Mouse (Mus musculus) adrenal gland, postnatal 25 days (tissue): ENCODE data around the gene Nfatc2. TPM values are rescaled to one million over a fixed set of nuclear protein-coding genes. Genes with fewer than 3 reads are reported as not detected.

Experiments
- DNase-seq: peaks from one replicate; pipeline ENCODE4 v3.0.0; 2021; ENCODE audit warnings: mixed read lengths
- total RNA-seq: library from RNA; stranded (reverse); gene quantifications from 2 replicates; pipeline ENCODE4 v1.2.3, GENCODE M21; 2021

Nfatc2 gene
- total RNA-seq, 1 experiment from 2014 or later, result 4.1 TPM

GRCm38 (mm10) chr2:168579109-168579508, 22.3 kb downstream of the Nfatc2 start:
- DNase-seq, result no peak

DNA sequence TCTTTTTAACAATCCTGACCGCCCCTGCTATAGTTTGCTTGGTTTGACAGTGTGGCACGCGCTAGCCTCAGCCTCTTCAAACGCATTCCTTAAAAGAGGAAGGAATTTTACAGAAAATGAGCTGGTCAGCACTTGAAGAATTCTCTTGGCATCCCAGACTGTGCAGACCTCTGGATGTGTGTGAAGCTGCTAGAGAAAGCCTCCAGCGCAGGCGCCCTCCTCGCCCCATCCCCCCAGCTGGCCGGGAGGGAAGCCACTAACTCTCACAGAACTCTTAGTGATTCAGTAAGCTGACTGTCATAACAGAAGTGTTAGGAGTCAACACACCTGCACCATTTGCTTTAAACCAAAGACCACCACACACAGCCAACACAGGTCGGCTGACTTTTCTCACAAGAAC, 23.3 kb downstream of the Nfatc2 start:
- DNase-seq, result no peak

GRCm38 (mm10) chr2:168577381-168577780, 24.1 kb downstream of the Nfatc2 start:
- no peak for DNase-seq

GRCm38 (mm10) chr2:168575834-168576233, 25.6 kb downstream of the Nfatc2 start:
- DNase-seq, result no peak

DNA sequence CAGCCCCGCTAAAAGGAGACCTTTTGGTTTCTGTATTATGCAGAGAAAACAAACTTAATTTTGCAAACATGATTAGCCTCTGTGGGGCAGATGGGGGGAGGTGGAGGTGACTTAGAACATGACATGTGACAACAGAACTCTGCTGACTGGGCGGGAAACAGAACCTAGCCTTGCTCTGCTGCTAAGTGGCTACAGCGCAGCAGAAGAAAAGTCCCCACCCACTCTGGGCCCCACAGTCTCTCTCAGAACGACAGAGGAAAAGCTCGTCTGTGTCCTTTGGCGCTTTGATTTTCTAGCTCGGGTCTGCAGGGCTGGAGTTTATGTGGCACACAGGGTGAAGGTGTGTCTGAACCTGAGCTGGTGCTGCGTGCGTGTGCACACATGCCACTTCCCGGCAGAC, 26.5 kb downstream of the Nfatc2 start:
- no peak for DNase-seq

DNA sequence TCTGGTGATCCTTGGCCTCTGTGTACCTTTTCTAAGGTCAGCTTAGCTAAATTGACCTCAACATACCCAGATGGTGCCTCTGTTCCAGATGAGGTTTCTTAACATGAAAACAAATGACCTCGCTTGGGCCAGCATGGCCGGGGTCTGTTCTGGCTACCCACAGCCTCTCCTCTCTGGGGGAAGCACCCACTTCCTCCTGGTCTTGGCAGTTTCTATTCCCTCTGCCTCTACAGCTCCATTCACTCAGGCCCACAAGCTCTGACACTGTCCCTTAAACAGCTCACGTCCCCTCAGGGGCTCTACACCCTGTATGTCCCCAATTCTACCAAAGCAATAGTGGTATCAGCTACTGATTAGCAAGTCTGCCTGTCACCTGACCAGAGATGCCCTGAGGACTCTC, 27.6 kb downstream of the Nfatc2 start:
- no peak for DNase-seq

DNA sequence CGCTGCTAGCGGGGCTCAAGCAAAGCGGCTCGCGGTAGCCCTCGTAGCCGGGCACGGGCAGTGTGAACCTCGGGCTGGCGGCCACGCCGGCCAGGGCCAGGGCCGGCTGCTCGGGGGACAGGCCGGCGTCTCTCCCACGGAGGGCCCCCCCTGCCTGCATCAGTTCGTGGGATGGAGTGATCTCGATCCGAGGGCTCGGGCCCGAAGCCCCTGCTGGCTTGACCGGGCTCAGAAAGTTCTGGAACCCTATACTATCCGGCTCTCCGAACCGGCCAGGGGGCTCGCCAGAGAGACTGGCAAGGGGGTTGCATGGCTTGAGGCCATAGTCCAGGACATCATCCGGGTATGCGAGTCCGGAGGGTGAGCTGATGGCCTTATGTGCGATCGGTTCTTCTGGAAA, 30.2 kb downstream of the Nfatc2 start:
- DNase-seq, result no peak

DNA sequence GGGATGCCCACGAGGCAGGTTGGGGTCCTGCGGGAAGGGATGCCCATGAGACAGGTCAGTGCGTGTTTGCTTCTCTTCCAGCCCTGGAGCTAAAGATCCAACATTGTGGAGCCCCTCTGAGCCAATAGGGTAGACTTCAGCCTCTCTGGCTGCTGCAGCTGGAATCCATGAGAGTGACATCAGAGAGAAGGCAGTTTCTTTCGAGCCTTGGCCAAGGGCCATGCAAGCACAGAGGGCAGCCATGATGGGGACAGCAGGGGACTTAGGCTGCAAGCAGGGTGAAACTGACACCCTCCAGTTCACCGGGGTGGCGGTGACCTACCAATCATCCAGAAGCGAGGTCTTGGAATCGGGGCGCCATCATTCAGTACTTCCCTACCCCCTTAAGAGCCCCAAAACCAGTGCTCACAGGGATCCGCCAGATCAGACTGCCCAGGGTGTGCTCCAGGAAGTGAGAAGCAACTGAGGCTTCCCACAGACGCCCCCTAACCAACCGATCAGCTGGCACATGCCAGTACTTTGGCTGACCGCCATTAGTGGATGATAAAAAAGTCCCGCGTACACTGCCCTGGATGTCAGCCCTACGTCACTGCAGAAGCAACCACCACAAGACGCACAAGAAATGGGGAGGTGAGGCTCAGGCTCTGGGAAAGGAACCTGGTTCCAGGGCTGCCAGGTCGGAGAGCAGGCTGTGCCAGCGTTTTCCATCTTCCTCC, 35.8 kb downstream of the Nfatc2 start:
- no peak for DNase-seq

GRCm38 (mm10) chr2:168563184-168563583, 38.3 kb downstream of the Nfatc2 start:
- no peak for DNase-seq

GRCm38 (mm10) chr2:168557035-168557434, 44.4 kb downstream of the Nfatc2 start:
- DNase-seq, result no peak

DNA sequence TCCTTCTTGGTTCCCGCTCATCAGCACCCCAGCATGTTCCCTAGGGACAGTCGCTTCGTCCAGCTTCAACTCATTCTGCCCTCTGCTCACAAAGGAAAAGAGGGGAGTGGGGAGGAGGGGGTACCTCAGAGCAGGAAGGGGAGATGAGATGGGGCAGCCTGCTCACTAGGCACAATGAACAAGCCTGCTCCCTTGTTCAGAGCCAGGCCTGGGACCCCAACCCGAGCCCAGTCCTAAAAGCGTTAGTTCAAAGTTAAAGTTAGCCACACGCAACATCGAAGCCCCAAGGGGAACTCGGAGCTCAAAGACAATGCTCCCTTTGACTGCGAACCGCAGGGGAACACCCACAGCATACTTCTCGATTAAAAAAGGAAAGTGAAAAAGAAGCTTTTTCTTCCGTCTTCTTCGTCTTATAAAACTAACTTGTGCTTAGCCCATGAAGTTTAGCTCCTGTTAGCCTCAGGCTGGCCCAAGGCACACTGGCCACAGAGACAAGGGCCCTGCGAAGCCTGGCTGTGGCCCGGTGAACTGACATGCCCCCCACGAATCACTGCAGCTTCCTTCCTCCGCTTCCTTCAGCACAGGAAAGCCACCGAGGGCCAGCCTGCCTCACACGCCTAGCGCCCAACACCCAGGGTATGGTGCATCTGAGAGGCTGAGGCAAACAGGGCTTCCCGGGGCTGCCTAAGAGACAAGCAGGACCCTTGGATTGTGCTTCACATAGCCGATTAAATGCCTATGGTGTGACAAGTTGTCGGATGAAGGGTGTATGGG, 45.4 kb downstream of the Nfatc2 start:
- DNase-seq, result no peak

GRCm38 (mm10) chr2:168553541-168553961, 47.9 kb downstream of the Nfatc2 start:
- DNase-seq, result peak; percentile 33

GRCm38 (mm10) chr2:168552405-168552804, 49.1 kb downstream of the Nfatc2 start:
- DNase-seq, result no peak

DNA sequence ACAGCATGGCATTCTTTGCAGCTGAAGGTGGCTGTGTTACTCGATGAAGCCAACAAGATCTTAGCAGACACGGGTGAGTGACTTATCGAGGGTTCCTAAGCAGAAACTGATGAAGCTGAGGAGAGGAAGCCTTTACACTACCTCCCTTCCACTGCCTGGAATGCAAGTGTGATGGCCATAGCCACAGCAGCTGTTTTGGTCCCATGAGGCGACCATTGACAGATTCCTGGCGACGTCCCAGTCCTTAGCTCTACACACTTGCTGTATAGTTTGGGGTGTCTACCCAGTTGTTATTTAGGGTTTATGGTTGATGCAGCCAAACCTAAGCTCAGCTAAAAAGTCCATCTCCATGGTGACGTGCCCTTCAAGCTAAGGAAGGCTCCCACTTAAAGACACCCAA, 50.2 kb downstream of the Nfatc2 start:
- no peak for DNase-seq

GRCm38 (mm10) chr2:168549326-168549725, 52.1 kb downstream of the Nfatc2 start:
- DNase-seq, result peak; percentile 17

DNA sequence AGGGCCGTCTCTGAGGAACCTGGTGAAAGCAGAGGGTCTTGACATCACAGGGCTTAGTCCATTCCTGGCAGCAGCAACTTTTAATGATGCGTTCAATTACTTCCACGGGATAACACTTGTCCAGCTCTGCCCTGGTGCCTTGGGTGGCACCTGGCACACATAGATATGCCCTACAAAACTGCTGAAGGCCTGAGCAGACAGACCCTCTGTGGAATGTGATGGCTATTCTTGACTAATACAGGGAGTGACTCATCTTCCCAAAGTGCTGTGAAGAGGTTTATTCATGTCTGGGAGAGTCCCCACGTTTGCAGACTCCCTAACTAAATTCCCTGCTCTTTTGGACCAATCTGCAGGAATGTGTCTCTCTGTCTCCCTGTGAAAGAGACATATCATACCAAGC, 53.4 kb downstream of the Nfatc2 start:
- no peak for DNase-seq

DNA sequence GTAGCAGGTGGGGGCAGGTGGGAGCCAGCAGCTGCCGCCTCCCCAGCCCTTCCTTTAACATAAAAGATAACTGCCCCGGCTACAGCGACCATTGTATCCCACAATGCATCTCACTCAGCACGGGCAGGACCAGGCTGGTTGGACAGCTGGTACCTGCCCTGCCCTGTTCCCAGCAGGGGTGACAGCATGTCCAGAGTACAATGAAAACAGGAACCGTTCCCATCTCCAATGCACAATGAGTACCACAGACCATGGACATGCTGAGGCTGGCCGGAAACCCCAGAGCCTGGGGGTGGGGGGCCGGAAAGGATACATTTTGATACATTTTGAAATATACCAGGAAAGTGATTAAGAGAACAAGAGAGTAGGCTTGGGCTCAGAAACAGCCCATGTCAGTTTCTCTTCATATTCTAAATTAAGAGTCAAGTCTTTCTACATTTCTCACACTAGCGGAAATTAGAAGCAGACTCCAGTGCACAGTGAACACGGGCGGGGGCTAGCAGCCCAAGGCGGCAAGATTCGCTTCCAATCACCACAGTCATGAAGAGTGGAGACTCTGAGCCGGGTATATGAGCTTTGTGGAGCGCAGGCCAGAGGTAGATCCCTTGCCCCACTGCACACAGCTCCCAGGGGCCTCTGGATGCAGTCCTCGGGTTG, 55.4 kb downstream of the Nfatc2 start:
- DNase-seq, result no peak

GRCm38 (mm10) chr2:168544102-168544501, 57.4 kb downstream of the Nfatc2 start:
- DNase-seq, result peak; percentile 80

GRCm38 (mm10) chr2:168543026-168543425, 58.4 kb downstream of the Nfatc2 start:
- no peak for DNase-seq

- no peak for DNase-seq
Observed at GRCm38 (mm10) chr2:168541223-168541622, 60.2 kb downstream of the Nfatc2 start.

DNA sequence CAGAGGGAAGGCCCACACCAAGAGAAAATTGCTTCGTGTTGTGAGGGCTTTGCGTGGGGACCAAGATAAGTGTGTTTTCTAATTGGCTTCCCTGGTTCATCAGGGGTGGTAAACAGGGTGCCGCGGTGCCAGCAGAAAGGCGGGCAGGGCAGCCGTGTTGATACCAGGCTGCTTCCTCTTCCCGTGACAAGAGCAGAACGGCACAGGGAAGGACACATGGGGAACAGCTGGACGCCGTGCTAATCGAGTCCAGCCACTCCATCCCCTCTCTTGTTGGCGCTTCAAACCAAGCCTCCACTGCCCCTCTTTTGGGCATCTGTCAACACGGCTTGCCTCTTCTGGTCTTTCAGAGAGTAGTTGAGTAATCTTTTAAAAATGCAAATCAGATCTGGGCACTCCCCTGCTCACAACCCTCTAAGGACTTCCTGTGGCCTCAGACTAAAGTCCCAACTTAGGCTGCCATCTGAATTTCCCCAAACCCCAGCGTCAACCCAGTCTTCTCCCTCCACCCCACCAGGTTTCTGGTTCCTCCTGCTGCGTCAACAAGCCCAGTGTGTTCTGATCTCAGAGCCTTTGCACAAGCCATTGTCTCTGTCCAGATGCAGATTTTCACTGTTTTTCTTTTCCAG, 61.7 kb downstream of the Nfatc2 start:
- DNase-seq, result no peak

GRCm38 (mm10) chr2:168539026-168539425, 62.4 kb downstream of the Nfatc2 start:
- no peak for DNase-seq
